Mouse (Mus musculus) heart, embryonic 15.5 days (tissue): ENCODE results near the gene Wtip. TPM values are rescaled to one million over a fixed set of nuclear protein-coding genes. Genes with fewer than 3 reads are reported as not detected.
"Not testable (repeated sequence)": the region's sequence is repeated elsewhere in the genome, so short reads cannot be mapped to it uniquely, and the experiment has no call there.

Experiments used
- ATAC-seq: fragments of 200-750 bp; cut with Nextera tagmentation; replicated peaks from 2 replicates; pipeline ENCODE4 v1.8.0; 2017; ENCODE audit warnings: low read depth, moderate TSS enrichment; ENCODE audit not compliant: insufficient number of reproducible peaks, insufficient read depth, low FRiP score
- H3K27ac ChIP-seq: fragments of 300-500 bp; sonication (generic); 2 replicates; pipeline ENCODE4 v1.5.1; 2015; ENCODE audit warnings: mild to moderate bottlenecking, inconsistent platforms
- H3K27me3 ChIP-seq: fragments of 300-500 bp; sonication (generic); 2 replicates; pipeline ENCODE4 v1.6.1; 2015; ENCODE audit warnings: inconsistent platforms
- H3K36me3 ChIP-seq: fragments of 300-500 bp; sonication (generic); 2 replicates; pipeline ENCODE4 v1.6.1; 2015; ENCODE audit warnings: mild to moderate bottlenecking, inconsistent platforms
- H3K4me1 ChIP-seq: fragments of 300-500 bp; sonication (generic); replicated peaks from 2 replicates; pipeline ENCODE4 v1.6.1; 2015; ENCODE audit warnings: inconsistent platforms
- H3K4me2 ChIP-seq: fragments of 300-500 bp; sonication (generic); 2 replicates; pipeline ENCODE4 v1.6.1; 2015; ENCODE audit warnings: inconsistent platforms, mild to moderate bottlenecking, moderate library complexity
- H3K4me3 ChIP-seq: fragments of 300-500 bp; sonication (generic); 2 replicates; pipeline ENCODE4 v1.5.1; 2015; ENCODE audit warnings: mild to moderate bottlenecking, inconsistent platforms
- H3K9ac ChIP-seq: fragments of 300-500 bp; sonication (generic); 2 replicates; pipeline ENCODE4 v1.6.1; 2015; ENCODE audit warnings: mild to moderate bottlenecking, inconsistent platforms
- H3K9me3 ChIP-seq: fragments of 300-500 bp; sonication (generic); replicated peaks from 2 replicates; pipeline ENCODE4 v1.6.1; 2016; ENCODE audit warnings: inconsistent platforms
- WGBS: fragments of 180-500 bp; shearing (Covaris S2); methylation state at CpG from one replicate; pipeline ENCODE4 v1.1.7; 2015; ENCODE audit warnings: mixed read lengths; 5-methylcytosine and 5-hydroxymethylcytosine counted together
- polyA plus RNA-seq: library from polyadenylated mRNA; unstranded; fragments of >200 nt; fragmentation: Nextera tagmentation; extraction: Ambion mirVana; gene quantifications from 2 replicates; pipeline ENCODE4 v1.2.1, GENCODE M21; 2015

The Wtip gene
- polyA plus RNA-seq, 1 experiment from 2014 or later: 4.3 TPM

DNA sequence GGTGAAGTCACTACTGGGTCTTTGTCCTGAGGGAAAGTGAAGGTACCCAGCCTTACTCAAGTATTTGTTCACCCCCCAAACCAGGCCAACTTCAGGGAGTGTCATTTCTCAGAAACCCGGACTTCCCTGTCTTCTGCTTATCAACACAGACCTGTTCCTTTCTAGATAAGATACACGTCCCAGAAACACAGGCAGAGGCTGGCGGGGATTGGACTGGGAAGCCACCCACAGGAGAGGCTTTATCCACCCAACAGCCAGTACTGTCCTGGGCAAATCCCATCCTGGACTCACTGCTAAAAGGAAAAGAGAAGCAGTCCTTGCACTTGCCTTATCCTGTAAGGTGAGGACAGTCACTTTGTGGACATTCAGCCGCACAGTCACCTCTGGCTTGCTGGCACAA is 14.1 kb upstream of the Wtip start:
- H3K9me3 ChIP-seq: no peaks in the 10 kb centered on the region

DNA sequence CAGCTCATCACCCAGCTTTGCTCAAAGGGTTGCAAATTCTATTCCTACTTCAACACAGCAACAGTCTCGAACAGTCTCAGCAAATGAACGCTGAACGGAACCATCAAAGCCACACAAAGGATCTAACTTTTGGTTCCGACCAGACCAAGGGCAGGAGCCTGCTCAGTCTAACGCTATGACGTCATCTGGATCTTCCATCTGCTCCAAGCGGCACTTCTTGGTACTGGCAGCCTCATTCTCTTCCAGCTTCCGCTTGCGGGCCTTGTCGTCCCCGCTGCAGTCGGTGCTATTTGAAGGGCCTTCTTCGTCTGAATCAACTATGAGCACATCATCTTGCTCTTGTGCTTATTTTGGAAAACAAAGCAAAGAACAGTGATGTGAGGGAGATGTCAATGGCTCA is 8.1 kb upstream of the Wtip start:
- H3K27me3 ChIP-seq: no peaks in the 10 kb centered on the region

More for the DNA sequence above, 14.1 kb upstream of the Wtip start:
- 56% methylated on average over 4 of the region's 4 CpGs for WGBS
- H3K27me3 ChIP-seq: no peaks in the 10 kb centered on the region
- H3K4me1 ChIP-seq: no peaks in the 10 kb centered on the region
- H3K9ac ChIP-seq: no peak overlapping the region
- peaks cover 96% of the 10 kb centered on the region for H3K36me3 ChIP-seq
- no peak for ATAC-seq
- no peak overlapping the region for H3K27ac ChIP-seq
- no peak overlapping the region for H3K4me2 ChIP-seq
- H3K4me3 ChIP-seq: no peak overlapping the region

DNA sequence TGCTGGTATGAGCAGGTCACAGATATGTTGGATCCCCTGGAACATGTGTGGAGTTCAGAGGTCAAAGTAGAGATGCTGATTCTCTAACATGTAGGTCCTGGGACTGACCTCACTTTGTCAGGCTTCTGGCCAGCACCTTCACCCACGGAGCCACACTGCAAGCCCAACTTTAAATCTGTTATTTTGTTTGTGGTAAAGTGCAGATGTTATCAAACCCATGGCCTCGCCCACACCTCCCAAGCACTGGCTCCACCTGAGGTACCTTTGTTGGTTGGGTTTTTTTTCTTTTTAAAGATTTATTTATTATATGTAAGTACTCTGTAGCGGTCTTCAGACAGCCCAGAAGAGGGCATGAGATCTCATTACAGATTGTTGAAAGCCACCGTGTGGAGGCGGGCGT is 6.4 kb upstream of the Wtip start:
- no peak overlapping the region for H3K9ac ChIP-seq
- H3K9me3 ChIP-seq: no peaks in the 10 kb centered on the region
- H3K4me3 ChIP-seq: no peak overlapping the region
- no peak overlapping the region for H3K27ac ChIP-seq
- no peaks in the 10 kb centered on the region for H3K4me1 ChIP-seq
- peaks cover 46% of the 10 kb centered on the region for H3K36me3 ChIP-seq
- WGBS: 83% methylated on average over 6 of the region's 6 CpGs
- ATAC-seq: no peak
- no peaks in the 10 kb centered on the region for H3K27me3 ChIP-seq
- H3K4me2 ChIP-seq: no peak overlapping the region

More for the DNA sequence above, 8.1 kb upstream of the Wtip start:
- WGBS: 92% methylated on average over 13 of the region's 13 CpGs
- no peak overlapping the region for H3K4me2 ChIP-seq
- no peak overlapping the region for H3K4me3 ChIP-seq
- H3K9me3 ChIP-seq: no peaks in the 10 kb centered on the region
- H3K4me1 ChIP-seq: no peaks in the 10 kb centered on the region
- H3K36me3 ChIP-seq: peaks cover 62% of the 10 kb centered on the region
- no peak overlapping the region for H3K27ac ChIP-seq
- no peak overlapping the region for H3K9ac ChIP-seq
- ATAC-seq: no peak

DNA sequence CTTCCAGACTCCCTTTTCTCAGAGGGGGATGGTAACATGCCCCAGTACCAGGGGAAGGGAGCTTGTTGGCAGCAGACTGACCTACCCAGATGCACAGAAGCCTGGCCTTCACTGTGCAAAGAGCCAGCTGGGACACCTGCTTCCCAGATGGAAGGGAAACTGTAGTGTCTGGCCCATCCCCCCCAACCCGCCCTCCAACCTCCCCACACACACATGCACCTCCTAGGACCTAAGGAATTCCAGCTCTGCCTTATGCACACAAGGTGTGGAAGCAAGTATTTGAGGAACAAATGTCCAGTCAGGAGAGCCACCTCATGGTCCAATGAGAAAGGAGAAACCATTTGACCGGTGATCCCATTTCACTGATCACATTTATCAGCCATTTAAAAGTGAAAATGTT is 1.3 kb upstream of the Wtip start:
- H3K4me2 ChIP-seq: no peak overlapping the region
- no peak overlapping the region for H3K4me3 ChIP-seq
- H3K9ac ChIP-seq: no peak overlapping the region
- H3K9me3 ChIP-seq: no peaks in the 10 kb centered on the region
- ATAC-seq: no peak
- no peaks in the 10 kb centered on the region for H3K27me3 ChIP-seq
- WGBS: 88% methylated on average over 2 of the region's 2 CpGs
- H3K36me3 ChIP-seq: no peaks in the 10 kb centered on the region
- H3K4me1 ChIP-seq: peaks cover 24% of the 10 kb centered on the region
- H3K27ac ChIP-seq: no peak overlapping the region

DNA sequence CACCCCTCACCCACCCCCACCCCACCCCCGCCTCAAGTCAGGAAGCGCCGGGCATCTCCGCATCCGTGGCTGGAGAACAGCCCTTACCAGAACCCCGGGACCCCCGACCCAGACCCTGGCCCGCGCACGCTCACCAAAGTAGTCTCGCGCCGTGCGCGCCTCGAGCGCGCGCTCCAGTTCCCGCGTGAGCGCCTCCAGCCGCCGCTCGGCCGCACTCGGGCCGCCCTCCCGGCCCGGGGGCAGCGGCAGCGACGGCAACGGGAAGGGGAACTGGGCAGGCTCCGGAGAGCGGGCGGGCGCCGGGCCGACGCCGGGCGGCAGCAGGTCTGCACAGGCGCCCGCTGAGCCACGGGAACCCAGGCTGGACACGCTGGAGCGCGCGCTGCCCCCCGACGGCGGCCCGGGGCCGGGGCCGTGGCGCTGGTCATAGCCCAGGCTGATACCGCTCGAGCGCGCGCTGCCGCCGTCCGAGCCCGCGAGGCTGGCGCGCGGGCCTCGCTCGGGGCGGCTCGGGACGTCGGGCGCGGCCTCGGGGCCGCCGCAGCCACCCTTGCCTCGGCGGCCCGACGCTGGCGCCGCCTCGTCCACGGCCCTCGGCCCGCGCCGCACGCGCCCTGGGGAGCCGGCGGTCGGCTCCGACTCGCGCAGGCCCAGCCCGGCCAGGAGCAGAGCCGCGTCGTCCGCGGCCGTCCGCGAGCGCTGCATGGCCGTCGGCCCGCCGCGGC is 551 bp downstream of the Wtip start:
- Histone ChIP-seq H3K9ac (peak overlapping the region; percentile 89), H3K4me3 (peak overlapping the region; percentile 91), H3K27ac (peak overlapping the region; percentile 87), H3K4me1 (peaks cover 24% of the 10 kb centered on the region), H3K36me3 (no peaks in the 10 kb centered on the region), H3K4me2 (peak overlapping the region; percentile 79), H3K9me3 (no peaks in the 10 kb centered on the region), H3K27me3 (no peaks in the 10 kb centered on the region)
- WGBS: under 1% methylated on average over 90 of the region's 116 CpGs
- ATAC-seq: peak; percentile 69

DNA sequence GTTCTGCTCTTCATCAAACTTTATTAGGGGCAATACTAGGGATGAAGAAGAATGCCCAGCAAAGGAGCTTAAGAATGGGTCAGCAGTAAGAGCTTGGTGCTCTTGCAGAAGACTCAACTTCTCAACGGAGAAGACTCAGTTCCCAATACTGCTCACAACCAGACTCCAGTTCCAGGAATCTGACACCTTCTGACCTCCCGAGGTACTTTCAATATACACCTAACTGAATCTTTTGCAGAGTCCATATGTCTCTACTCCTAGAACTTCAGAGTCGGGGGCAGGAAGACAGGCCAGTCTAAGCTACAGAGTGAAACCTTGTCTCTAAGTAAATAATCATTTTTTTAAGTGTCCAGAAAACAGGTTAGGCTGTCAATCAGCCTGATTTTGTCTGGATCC is 1.1 kb downstream of the Wtip start:
- ATAC-seq: no peak
- peaks cover 5% of the 10 kb centered on the region for H3K36me3 ChIP-seq
- H3K9ac ChIP-seq: peak overlapping the region; percentile 89
- 5% methylated on average over 3 of the region's 3 CpGs for WGBS
- peaks cover 24% of the 10 kb centered on the region for H3K4me1 ChIP-seq
- peak overlapping the region; percentile 79 for H3K4me2 ChIP-seq
- H3K27me3 ChIP-seq: no peaks in the 10 kb centered on the region
- H3K9me3 ChIP-seq: no peaks in the 10 kb centered on the region
- no peak overlapping the region for H3K27ac ChIP-seq
- peak overlapping the region; percentile 91 for H3K4me3 ChIP-seq

DNA sequence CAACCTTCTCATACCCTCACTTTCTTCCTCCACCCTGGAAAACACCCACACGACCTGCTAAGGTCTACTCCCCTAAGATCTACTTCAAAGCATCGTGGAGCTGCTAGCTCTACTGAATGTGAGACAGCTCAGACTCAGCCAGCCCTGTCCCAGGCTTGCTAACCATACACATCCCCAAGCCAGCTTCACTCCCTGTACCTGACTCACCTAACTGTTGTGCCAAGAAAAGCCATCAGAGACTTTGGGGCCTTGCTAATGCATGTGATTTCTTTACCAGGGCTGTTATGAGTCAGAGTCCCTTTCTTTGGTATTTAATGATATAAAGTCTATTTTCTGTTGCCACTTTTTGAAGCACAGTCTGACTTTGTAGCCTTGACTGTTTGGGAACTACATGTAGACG is 1.9 kb downstream of the Wtip start:
- Histone ChIP-seq H3K9ac (peak overlapping the region; percentile 22; the same call in 1 of the 2 replicates), H3K4me3 (0 out of 2 replicates have a peak overlapping the region, but pooled peaks have one; percentile 91)

DNA sequence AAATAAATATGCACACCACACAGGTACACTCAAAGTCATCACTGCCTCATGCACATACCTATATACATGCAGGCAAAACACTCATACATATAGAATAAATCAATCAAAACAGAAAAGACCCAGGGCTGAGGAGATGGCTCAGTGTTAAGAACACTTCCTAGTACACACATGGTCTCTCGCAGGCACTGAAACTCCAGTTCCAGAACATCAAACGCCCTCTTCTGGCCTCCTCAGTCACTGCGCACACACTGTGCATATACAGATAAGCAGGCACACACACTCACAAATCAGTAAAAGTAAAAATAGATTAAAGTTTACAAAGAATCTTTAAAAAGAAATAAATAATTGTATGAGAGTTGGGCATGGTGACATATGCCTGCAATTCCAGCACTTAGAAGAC is 6.8 kb downstream of the Wtip start:
- H3K27me3 ChIP-seq: no peaks in the 10 kb centered on the region
- no peak overlapping the region for H3K9ac ChIP-seq
- no peak for ATAC-seq
- H3K4me3 ChIP-seq: no peak overlapping the region
- WGBS: 86% methylated on average over 3 of the region's 3 CpGs
- no peaks in the 10 kb centered on the region for H3K9me3 ChIP-seq
- H3K4me1 ChIP-seq: peaks cover 12% of the 10 kb centered on the region
- H3K27ac ChIP-seq: no peak overlapping the region
- H3K4me2 ChIP-seq: no peak overlapping the region
- H3K36me3 ChIP-seq: peaks cover 8% of the 10 kb centered on the region

More for the DNA sequence above, 1.9 kb downstream of the Wtip start:
- Histone ChIP-seq H3K4me2 (peak overlapping the region; percentile 79), H3K36me3 (peaks cover 8% of the 10 kb centered on the region), H3K27me3 (no peaks in the 10 kb centered on the region), H3K4me1 (peaks cover 24% of the 10 kb centered on the region), H3K9me3 (no peaks in the 10 kb centered on the region), H3K27ac (no peak overlapping the region)
- WGBS: 51% methylated on average over 3 of the region's 3 CpGs
- ATAC-seq: no peak

DNA sequence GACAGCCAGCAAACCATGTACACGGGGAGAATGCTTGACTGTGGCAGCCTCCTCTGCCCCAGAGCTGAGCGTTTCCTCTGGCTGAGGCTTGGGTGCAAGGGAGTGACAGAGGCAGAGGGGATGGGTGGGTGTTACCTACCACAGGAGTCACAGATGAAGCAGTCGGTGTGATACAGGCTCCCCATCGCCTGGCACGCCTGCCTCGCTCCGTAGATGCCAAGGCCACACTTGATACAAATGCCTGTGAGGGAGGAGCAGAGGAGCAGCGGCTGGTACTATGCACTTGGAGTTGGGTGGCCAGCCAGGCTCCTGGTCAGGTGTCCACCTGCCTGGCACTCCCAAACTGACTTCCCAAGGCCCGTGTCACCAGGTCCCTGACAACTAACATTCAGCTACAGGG is 7.7 kb downstream of the Wtip start:
- H3K36me3 ChIP-seq: peaks cover 8% of the 10 kb centered on the region
- no peaks in the 10 kb centered on the region for H3K27me3 ChIP-seq
- H3K27ac ChIP-seq: no peak overlapping the region
- H3K4me3 ChIP-seq: no peak overlapping the region
- H3K9ac ChIP-seq: no peak overlapping the region
- H3K4me2 ChIP-seq: no peak overlapping the region
- peaks cover 2% of the 10 kb centered on the region for H3K4me1 ChIP-seq
- ATAC-seq: no peak
- H3K9me3 ChIP-seq: no peaks in the 10 kb centered on the region
- 91% methylated on average over 9 of the region's 9 CpGs for WGBS

DNA sequence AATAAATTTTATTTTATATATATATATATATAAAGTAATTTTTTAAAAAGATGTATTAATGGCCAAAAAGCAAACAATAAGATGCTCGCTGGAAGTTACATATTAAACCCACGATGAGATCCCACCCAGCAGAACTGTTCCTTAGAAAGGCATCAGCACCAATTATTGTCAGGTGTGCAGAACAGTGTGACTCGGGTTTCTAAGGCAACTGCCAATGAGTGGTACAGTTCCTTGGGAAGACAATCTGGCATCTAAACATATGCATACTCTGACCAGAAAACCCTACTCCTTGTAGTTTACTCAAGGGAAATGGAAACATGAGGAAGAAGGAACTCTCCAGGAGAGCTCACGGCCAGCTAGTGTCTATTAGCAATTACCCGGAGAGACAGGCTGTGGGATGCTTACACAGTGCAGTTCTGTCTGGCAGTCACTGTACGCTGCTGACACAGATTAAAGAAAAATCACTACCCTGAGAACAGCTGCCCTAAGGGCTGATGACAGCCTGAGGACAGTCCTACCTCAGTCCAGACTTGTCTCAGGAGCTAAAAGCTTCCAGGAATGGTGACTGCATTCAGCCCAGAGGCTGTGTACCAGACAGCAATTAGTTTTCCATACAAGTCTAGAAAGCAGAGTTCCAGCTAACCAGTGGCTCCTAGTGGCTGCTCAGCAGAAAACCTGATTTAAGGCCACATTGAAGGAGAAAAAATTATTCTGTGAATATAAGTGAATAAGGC is 9.9 kb downstream of the Wtip start:
- H3K4me3 ChIP-seq: no peak overlapping the region
- no peak overlapping the region for H3K4me2 ChIP-seq
- H3K36me3 ChIP-seq: peaks cover 13% of the 10 kb centered on the region
- no peak overlapping the region for H3K27ac ChIP-seq
- ATAC-seq: no peak
- H3K4me1 ChIP-seq: no peaks in the 10 kb centered on the region; the same call in 1 of the 2 replicates
- no peak overlapping the region for H3K9ac ChIP-seq
- H3K9me3 ChIP-seq: no peaks in the 10 kb centered on the region
- H3K27me3 ChIP-seq: no peaks in the 10 kb centered on the region
- 81% methylated on average over 6 of the region's 6 CpGs for WGBS

DNA sequence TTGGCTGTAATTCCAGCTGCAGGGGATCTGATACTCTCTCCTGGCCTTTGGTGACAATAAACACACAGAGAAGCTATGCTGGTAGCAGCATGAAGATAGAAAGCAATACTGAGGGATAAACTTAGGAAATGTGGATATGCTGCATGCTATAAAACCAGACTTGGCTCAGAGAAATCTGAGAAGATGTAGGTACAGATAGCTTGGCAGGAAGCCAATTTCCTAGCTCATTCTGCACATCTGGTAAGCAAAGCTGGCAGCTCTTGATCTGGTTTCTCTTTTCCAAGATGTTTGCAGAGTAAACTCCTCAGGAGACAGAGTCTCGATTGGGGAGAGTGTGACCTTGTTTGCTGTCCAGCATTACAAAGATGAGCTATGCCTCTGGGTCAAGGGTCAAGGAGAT is 12.4 kb downstream of the Wtip start:
- H3K27ac ChIP-seq, H3K4me3 ChIP-seq, H3K27me3 ChIP-seq, H3K9ac ChIP-seq, H3K4me2 ChIP-seq, ATAC-seq, H3K4me1 ChIP-seq, H3K9me3 ChIP-seq: not testable (repeated sequence)
- H3K36me3 ChIP-seq: peaks cover 22% of the 10 kb centered on the region
- WGBS: 29% methylated on average over 1 of the region's 1 CpGs
